Mouse (Mus musculus) ES-CJ7 (cell line): ENCODE results near the gene Dgkz.

ENCODE experiments used
- DNase-seq: peaks from one replicate; pipeline ENCODE4 v3.0.0; 2011; ENCODE audit warnings: low read depth, low spot score

Gene Dgkz

GRCm38 (mm10) chr2:91996006-91996405 lies 20.3 kb upstream of the Dgkz start:
- DNase-seq, result no peak

DNA sequence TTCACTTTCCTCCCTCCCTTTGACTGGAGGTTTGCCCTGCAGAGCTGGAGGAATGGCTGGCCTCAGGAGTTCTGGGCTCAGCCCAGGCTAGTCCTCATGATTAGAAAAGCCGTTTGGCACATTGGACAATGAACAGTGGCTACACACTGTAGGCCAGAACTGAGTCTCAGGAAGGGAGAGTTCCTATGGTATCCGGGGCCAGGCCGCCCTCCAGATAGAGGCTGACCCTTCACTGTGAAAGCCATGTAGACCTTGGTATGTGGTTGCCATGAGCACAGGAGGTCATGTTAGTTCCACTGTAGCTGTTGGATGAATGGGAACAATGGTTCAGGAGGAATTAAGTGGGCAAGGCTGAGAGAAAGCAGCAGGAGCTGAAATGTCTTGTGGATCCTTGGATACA lies 17.7 kb upstream of the Dgkz start:
- no peak for DNase-seq

- peak; percentile 71 for DNase-seq
These were observed 14.1 kb upstream of the Dgkz start for GRCm38 (mm10) chr2:91989750-91990149.

DNA sequence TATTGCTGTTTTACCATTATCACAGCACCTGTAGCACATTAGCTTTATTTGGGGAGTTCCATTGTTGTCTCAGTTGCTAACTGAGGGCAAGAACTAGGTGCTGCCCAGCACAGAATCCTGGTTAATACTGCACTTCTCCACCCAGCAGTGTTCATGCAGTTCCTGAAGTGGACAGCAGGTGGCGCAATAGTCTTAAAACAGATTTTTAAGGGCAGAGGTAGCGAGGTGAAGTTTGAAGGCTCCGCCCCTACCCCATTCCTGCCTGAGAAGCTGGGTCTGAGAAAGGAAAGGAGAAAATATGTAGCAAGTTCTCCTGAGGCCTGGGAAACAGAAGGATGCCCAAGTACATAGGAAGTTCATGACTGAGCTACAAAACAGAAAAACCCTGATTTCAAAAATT lies 11.9 kb upstream of the Dgkz start:
- DNase-seq, result peak; percentile 88

DNA sequence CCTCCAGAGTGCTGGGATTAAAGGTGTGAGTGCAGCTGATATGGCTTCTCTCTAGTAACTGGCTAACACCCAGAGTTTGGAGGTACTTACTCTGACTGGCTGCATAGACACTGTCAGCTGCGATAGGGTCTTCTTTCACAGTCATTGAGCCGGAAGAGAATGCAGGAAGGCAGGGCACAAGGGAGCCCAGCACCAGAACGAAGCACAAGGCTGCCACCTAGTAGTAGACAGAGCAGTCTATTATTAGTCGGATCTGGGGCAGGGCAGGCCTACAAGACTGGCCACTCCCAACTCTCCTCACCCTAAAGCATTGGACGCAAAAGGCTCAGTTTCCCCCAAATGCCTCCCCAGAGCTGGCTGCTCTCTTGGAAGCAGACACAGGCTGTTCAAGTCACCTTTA lies 10.4 kb upstream of the Dgkz start:
- no peak for DNase-seq

- no peak for DNase-seq
These were observed 9.4 kb upstream of the Dgkz start for GRCm38 (mm10) chr2:91984906-91985525.

- peak; percentile 97 for DNase-seq
These were observed 8.8 kb upstream of the Dgkz start for GRCm38 (mm10) chr2:91984439-91984838.

GRCm38 (mm10) chr2:91980830-91981229 lies 5.2 kb upstream of the Dgkz start:
- DNase-seq, result peak; percentile 60

DNA sequence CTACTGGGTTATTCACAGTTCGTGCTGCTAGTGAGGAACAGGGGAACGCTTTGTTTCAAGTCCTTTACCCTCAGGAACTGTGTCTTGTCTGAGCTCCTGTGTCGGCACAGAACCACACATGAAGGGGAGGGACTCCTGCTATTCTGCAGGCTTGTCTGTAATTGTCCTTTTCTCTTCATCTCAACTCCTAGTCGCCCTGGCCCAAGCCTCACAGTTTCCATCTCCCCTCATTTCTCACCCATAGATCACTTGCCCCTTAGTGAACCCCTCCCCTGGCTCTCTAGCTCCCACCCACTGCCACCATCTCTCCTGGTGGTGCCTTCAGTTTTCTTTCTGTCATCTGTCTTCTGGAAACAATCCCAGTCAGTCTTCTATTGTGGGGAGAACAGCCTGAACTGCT lies 4.6 kb upstream of the Dgkz start:
- DNase-seq, result no peak

- DNase-seq, result no peak
These were observed 2.9 kb upstream of the Dgkz start for GRCm38 (mm10) chr2:91978547-91978946.

DNA sequence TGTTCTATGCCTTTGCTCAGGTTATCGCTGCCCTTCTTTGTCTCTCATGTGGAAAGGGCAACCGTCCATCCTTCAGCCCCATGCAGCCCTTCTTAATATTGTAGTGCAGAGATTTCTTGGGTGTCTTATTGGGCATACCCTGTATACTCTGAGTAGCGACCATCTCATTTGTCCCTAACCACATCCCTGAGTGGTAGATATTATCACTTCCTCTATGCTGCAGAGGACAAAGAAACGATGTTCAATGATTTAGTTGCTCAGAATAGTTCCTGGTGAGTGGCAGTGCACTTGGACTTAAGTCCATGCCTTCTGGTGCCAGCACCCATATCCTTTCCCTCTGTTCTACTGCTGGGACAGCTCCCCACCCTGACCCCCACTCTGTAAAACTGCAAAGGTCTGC lies 2.3 kb upstream of the Dgkz start:
- DNase-seq, result no peak

DNA sequence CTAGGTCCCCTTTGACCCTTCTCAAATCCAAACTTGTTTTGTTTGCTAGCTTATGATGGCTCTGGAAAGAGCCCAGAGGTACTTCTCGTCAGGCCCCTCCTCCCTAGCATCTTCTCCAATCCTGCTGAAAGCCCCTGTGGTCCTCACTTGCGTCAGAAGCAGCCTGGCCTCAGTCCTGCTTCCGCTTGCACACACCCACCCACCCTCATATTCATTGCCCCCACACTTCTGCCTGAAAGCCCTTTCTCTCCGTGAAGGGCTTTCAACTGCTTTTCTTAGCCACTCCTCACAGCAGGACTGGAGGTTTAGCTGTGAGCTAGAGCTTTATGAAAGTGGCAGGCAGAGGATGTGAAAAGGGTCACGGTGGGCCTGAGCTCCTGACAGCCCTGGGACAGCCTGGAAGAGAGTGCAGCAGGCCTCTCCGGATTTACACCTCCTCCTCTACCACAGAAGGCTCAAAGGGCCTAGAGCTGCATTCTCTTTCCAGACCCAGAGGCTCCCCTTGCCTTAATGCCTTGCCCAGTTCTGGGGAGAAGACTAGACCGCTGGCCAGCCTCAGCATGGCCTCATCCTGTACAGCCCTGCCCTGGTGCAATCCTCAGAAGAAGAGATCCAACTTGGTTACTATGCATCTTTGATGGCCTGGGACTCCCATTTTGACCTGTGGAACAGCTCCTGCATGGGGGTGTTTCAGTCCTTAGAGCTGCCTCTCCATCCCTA lies 2.1 kb downstream of the Dgkz start:
- DNase-seq, result no peak

DNA sequence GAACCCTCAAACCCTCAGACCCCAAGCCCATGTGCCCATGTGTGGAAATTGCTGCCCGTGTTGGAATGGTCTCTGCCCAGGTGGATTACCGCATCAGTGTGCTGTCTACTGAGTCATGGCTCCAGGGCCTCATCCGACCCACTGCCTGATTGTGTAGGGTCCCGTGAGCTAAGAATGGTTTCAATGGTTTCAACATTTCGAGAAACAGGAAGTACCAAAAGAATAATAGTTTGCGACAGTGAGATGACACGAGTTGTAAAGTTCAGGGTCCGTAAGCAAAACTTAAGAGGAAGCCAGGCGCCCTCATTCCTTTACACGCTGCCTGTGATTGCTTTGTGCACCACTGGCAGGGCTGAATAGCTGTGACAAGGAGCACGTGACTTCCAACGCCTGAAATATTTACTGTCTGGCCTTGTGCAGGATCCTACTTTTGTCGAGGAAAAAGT lies 3.5 kb downstream of the Dgkz start:
- no peak for DNase-seq

- peak; percentile 55 for DNase-seq
These were observed 4.2 kb downstream of the Dgkz start for GRCm38 (mm10) chr2:91971231-91972097.

- no peak for DNase-seq
These were observed 7.7 kb downstream of the Dgkz start for GRCm38 (mm10) chr2:91967962-91968361.

DNA sequence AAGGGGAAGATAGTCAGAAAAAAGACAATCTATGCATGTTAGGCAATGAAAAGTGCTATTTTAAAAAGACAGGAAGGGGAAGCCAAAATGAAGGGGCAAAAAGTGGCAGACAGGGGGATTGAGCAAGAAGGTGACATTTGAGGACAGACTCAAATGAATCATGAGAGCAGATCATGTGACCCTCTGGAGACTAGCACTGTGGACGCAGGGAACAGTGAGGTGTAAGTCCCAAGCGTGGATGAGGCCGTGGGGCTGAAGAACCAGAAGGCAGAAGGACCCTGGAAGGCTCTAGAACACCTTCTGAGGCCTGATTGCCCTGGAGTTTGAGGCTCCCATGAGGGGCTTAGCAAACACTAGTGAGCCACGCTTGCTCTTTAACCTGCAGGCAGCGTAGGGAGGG lies 9.3 kb downstream of the Dgkz start:
- DNase-seq, result no peak

- no peak for DNase-seq
These were observed 10.2 kb downstream of the Dgkz start for GRCm38 (mm10) chr2:91965417-91965816.

- DNase-seq, result no peak
These were observed 11.0 kb downstream of the Dgkz start for GRCm38 (mm10) chr2:91964610-91965204.

DNA sequence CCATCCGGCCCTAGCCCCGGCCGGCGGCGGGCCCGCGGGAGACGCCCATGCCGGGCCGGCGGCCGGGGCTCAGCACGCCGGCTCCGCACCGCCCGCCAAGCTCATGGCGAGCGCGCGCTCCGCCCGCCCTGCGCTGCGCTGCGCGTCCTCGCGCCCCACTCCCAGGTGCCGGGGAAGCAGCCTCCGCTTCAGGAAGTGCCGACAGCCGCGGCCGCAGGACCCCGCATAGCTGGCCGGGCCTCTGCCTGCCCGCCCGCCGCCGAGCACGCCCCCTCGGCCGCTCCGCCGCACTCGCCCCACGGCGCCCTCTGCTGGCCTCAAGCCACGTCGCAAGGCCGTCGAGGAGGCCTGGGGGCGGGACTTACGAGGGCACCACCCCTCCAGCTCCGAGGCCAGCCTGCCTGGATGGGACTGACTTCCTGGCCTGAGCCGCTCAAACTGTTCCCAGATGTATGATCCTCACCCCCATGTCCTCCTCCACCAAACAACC lies 12.2 kb downstream of the Dgkz start:
- peak; percentile 91 for DNase-seq

- no peak for DNase-seq
These were observed 12.7 kb downstream of the Dgkz start for GRCm38 (mm10) chr2:91962864-91963401.

- no peak for DNase-seq
These were observed 13.5 kb downstream of the Dgkz start for GRCm38 (mm10) chr2:91961901-91962761.
